Mouse (Mus musculus) megakaryocyte, embryonic 14.5 days (primary cell): ENCODE measurements around the gene Msto1. TPM values are rescaled to one million over a fixed set of nuclear protein-coding genes. Genes with fewer than 3 reads are reported as not detected.
"Not testable (repeated sequence)": the region's sequence is repeated elsewhere in the genome, so short reads cannot be mapped to it uniquely, and the experiment has no call there.

ENCODE experiments used
- H3K27me3 ChIP-seq: replicated peaks from 2 replicates; pipeline ENCODE3; 2012; ENCODE audit warnings: inconsistent platforms
- H3K36me3 ChIP-seq: replicated peaks from 2 replicates; pipeline ENCODE3; 2012; ENCODE audit warnings: low read length, inconsistent platforms, mixed read lengths
- H3K4me1 ChIP-seq: 2 replicates; pipeline ENCODE4 v1.6.1; 2012; ENCODE audit warnings: inconsistent platforms
- H3K4me3 ChIP-seq: replicated peaks from 2 replicates; pipeline ENCODE3; 2012; ENCODE audit warnings: moderate library complexity, mild to moderate bottlenecking, inconsistent platforms
- H3K9me3 ChIP-seq: 2 replicates; pipeline ENCODE4 v1.6.1; 2012; ENCODE audit warnings: inconsistent platforms
- FLI1 ChIP-seq: IDR thresholded peaks from 2 replicates; pipeline ENCODE4 v1.6.1; 2012; ENCODE audit warnings: low read length, inconsistent platforms, mixed read lengths
- GATA1 ChIP-seq: IDR thresholded peaks from 3 replicates; pipeline ENCODE4 v1.6.1; 2012; ENCODE audit warnings: mixed read lengths, low read length, inconsistent platforms, borderline replicate concordance
- polyA plus RNA-seq: library from polyadenylated mRNA; stranded (reverse); fragments of >175 nt; gene quantifications from 2 replicates; pipeline ENCODE4 v1.2.3, GENCODE M21; 2012; ENCODE audit warnings: low replicate concordance; ENCODE audit not compliant: insufficient read depth

Gene Msto1
- 11.3 and 22.7 TPM in 2 replicates for polyA plus RNA-seq

GRCm38 (mm10) chr3:88913511-88914383, at the start of gene Msto1:
Gene Msto1 (minus strand): TSS chr3:88913999.
- H3K36me3 ChIP-seq = peaks cover 42% of the 10 kb centered on the region
- H3K4me3 ChIP-seq = peak within 1 kb of the TSS; percentile 100
- TF ChIP-seq GATA1 (no peak), FLI1 (no peak)
- no peaks in the 10 kb centered on the region for H3K9me3 ChIP-seq
- H3K27me3 ChIP-seq = no peaks in the 10 kb centered on the region
- peaks cover 38% of the 10 kb centered on the region for H3K4me1 ChIP-seq

- not testable (repeated sequence) for H3K27me3 ChIP-seq, H3K9me3 ChIP-seq, H3K4me3 ChIP-seq
- Histone ChIP-seq H3K36me3 (peaks cover 25% of the 10 kb centered on the region), H3K4me1 (peaks cover 29% of the 10 kb centered on the region)
Measured at GRCm38 (mm10) chr3:88963211-88963610, 49.4 kb upstream of the Msto1 start.

GRCm38 (mm10) chr3:88953736-88954135, 39.9 kb upstream of the Msto1 start:
- Histone ChIP-seq H3K4me1 (peaks cover 57% of the 10 kb centered on the region), H3K4me3 (no peak overlapping the region), H3K9me3 (no peaks in the 10 kb centered on the region), H3K27me3 (no peaks in the 10 kb centered on the region), H3K36me3 (no peaks in the 10 kb centered on the region)
- TF ChIP-seq GATA1 (no peak), FLI1 (no peak)

- peaks cover 55% of the 10 kb centered on the region for H3K4me1 ChIP-seq
- no peak overlapping the region for H3K4me3 ChIP-seq
- no peaks in the 10 kb centered on the region for H3K36me3 ChIP-seq
- H3K9me3 ChIP-seq = no peaks in the 10 kb centered on the region
- no peaks in the 10 kb centered on the region for H3K27me3 ChIP-seq
- no peak for TF ChIP-seq FLI1
- TF ChIP-seq GATA1 = no peak
Measured at GRCm38 (mm10) chr3:88953246-88953645, 39.4 kb upstream of the Msto1 start.

- Histone ChIP-seq H3K27me3 (no peaks in the 10 kb centered on the region), H3K9me3 (no peaks in the 10 kb centered on the region), H3K4me1 (peaks cover 54% of the 10 kb centered on the region), H3K36me3 (no peaks in the 10 kb centered on the region), H3K4me3 (peak overlapping the region; percentile 99)
- TF ChIP-seq GATA1 (no peak), FLI1 (no peak)
Measured at GRCm38 (mm10) chr3:88951327-88951800, 37.6 kb upstream of the Msto1 start.

GRCm38 (mm10) chr3:88950576-88951326, 37.0 kb upstream of the Msto1 start, which contains the start of the genes Ash1l and Dap3:
Gene Ash1l (plus strand): TSS chr3:88950622.
Gene Dap3 (minus strand): TSS chr3:88951181.
- peaks cover 52% of the 10 kb centered on the region for H3K4me1 ChIP-seq
- H3K4me3 ChIP-seq = peak within 1 kb of the TSS; percentile 99
- H3K9me3 ChIP-seq = no peaks in the 10 kb centered on the region
- no peaks in the 10 kb centered on the region for H3K27me3 ChIP-seq
- TF ChIP-seq GATA1 = no peak
- TF ChIP-seq FLI1 = no peak
- no peaks in the 10 kb centered on the region for H3K36me3 ChIP-seq

- Histone ChIP-seq H3K4me1 (peaks cover 52% of the 10 kb centered on the region), H3K36me3 (no peaks in the 10 kb centered on the region), H3K27me3 (no peaks in the 10 kb centered on the region), H3K4me3 (peak overlapping the region; percentile 99), H3K9me3 (no peaks in the 10 kb centered on the region)
- TF ChIP-seq GATA1 (no peak), FLI1 (no peak)
Measured at GRCm38 (mm10) chr3:88949786-88950575, 36.2 kb upstream of the Msto1 start.

- Histone ChIP-seq H3K36me3 (peaks cover 35% of the 10 kb centered on the region), H3K4me1 (peaks cover 25% of the 10 kb centered on the region), H3K4me3 (no peak overlapping the region), H3K9me3 (no peaks in the 10 kb centered on the region), H3K27me3 (no peaks in the 10 kb centered on the region)
- TF ChIP-seq GATA1 (no peak), FLI1 (no peak)
Measured at GRCm38 (mm10) chr3:88944109-88944508, 30.3 kb upstream of the Msto1 start.

- H3K36me3 ChIP-seq = peaks cover 51% of the 10 kb centered on the region
- H3K27me3 ChIP-seq = no peaks in the 10 kb centered on the region
Measured at GRCm38 (mm10) chr3:88942316-88942880, 28.6 kb upstream of the Msto1 start.

More at GRCm38 (mm10) chr3:88942316-88942880, 28.6 kb upstream of the Msto1 start:
- Histone ChIP-seq H3K9me3 (no peaks in the 10 kb centered on the region), H3K4me1 (peaks cover 28% of the 10 kb centered on the region), H3K4me3 (no peak overlapping the region)
- TF ChIP-seq GATA1 = no peak
- no peak for TF ChIP-seq FLI1
